Mouse (Mus musculus) thymus, adult 2 months (tissue): ENCODE results near the gene Plek.

Source experiments
- CTCF ChIP-seq: fragments of 200-500 bp; IDR thresholded peaks from 2 replicates; pipeline ENCODE4 v1.5.1; 2012; ENCODE audit warnings: mild to moderate bottlenecking, control low read depth, low read length, moderate library complexity, borderline replicate concordance; ENCODE audit not compliant: control insufficient read depth, poor library complexity, insufficient read depth; ENCODE audit errors: extremely low read depth
- POLR2A ChIP-seq: fragments of 200-500 bp; IDR thresholded peaks from 2 replicates; pipeline ENCODE4 v1.6.1; 2012; ENCODE audit warnings: mild to moderate bottlenecking, low read length, control low read depth, moderate library complexity; ENCODE audit not compliant: control insufficient read depth, poor library complexity, insufficient read depth; ENCODE audit errors: extremely low read depth

DNA sequence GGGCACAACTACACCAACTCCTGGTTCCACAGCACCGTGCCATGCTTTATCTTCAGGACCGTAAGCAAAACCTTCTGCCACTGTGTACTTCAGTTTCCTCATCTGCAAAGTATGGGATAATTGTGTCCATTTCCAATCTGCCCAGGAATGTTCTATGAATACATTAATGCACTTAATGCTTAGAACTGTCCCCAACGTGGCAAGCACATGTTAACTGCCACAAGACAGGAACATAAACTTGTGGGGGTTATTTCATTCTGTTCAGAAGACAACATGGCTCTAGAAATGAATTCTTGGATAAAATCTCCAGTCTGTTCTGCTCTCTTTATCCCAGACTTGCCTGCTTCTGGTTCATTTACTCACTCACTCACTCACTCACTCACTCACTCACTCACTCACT, 48.4 kb downstream of the Plek start:
- no peak for TF ChIP-seq CTCF
- no peak for TF ChIP-seq POLR2A
